Mouse (Mus musculus): ENCODE data around the gene Hspa12b.

DNA sequence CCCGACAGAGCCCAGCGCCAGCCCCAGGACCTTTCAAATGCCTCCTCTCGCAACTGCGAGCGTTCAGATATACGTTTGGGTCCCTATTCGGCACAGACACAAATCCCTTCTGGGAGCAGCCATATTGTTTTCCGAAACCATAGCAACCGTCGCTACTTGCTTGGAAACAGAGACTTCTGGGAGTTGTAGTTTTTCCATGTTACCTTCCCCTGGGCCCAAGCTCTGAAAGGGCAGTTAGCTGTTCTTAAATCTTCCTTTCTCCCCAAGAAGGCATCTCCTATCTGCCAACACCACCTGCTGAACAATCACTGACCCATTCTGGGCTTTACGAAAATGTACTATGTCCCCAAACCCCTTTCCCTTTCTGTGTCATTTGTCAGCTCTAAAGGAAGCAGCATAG is 47.6 kb downstream of the Hspa12b start:
- TF ChIP-seq CTCF (IDR thresholded peaks at IDR 0.05; ENCODE audit: borderline replicate concordance, insufficient read depth, low read depth, low read length) (no peak), POLR2A (IDR thresholded peaks at IDR 0.05; ENCODE audit: borderline replicate concordance, insufficient read depth, low read length) (no peak)

All from cerebellum, adult 2 months (tissue).